Mouse (Mus musculus): ENCODE results near the gene Gm10181. TPM values are rescaled to one million over a fixed set of nuclear protein-coding genes. Genes with fewer than 3 reads are reported as not detected.
A peak's percentile ranks its signal among the peaks of the same experiment; 100 is the strongest.

The Gm10181 gene
- not detected in 2 replicates for polyA plus RNA-seq (2012; ENCODE audit: insufficient read depth, insufficient read length, missing spikeins)

- peaks cover 12% of the 10 kb centered on the region for H3K4me1 ChIP-seq (ENCODE audit: control insufficient read depth, insufficient read depth, low read length)
- TF ChIP-seq POLR2A (IDR thresholded peaks at IDR 0.05; ENCODE audit: borderline replicate concordance, low read depth, low read length) = no peak
- TF ChIP-seq CTCF (IDR thresholded peaks at IDR 0.05; ENCODE audit: low read depth, low read length) = no peak
- no peak within 1 kb of the TSS for H3K27ac ChIP-seq (ENCODE audit: insufficient read depth, low read depth, low read length)
- H3K4me3 ChIP-seq (ENCODE audit: insufficient read depth, low read length) = no peak within 1 kb of the TSS
Measured at GRCm38 (mm10) chr9:25089122-25089521, at the start of gene Gm10181. Gene Gm10181 (plus strand): TSS chr9:25089422.

- no peak overlapping the region for H3K4me3 ChIP-seq (ENCODE audit: insufficient read depth, low read length)
Measured at GRCm38 (mm10) chr9:25041665-25042064, 47.6 kb upstream of the Gm10181 start.

DNA sequence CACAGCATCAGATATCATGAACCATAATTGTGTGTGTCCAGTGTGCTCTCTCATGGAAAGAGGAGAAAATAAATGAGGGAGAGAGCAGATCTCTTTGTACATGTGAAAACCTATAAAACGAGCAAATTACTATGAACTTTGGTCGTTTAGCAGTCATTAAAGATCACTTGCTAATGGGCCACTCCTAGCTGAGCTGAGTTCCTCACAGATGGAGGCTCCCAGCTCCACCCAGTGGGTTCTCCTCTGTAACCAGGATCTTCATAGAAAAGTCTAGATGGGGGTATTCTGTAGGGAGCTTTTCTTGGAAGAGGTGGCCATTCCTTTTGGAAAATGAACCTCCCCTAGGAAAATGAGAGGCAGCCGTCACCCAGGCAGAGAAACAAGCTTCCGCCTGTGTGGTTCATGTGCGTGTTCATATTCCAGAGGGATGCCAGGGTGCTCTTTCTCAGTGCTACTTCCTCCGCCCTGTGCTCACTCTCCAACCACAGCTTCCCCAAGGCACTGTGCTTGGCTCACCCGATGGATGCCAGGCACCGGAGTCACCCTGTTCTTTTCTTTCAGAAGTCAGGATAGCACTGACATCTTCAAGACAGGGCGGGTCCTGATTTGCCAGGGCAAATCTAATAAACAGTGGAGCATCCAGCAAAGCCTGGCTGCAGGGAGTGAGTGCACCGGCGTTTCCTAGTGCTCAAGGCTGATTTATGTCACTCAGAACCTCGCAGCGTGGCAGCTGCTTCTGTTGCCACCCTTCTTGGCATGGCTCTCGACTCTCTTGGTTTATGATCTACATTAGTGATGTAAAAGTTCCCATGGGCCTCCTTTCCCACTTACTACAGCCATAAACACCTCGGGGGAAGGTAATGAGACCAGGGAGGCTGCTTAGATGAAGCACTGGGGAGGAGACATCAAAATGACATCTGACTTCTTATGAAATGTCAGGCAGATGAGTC, 46.8 kb upstream of the Gm10181 start:
- H3K27ac ChIP-seq (ENCODE audit: insufficient read depth, low read depth, low read length) = peak overlapping the region; percentile 35; the same call in 1 of the 2 replicates
- H3K4me3 ChIP-seq (ENCODE audit: insufficient read depth, low read length) = peak overlapping the region; percentile 7
- peaks cover 13% of the 10 kb centered on the region for H3K4me1 ChIP-seq (ENCODE audit: control insufficient read depth, insufficient read depth, low read length)
- TF ChIP-seq POLR2A (IDR thresholded peaks at IDR 0.05; ENCODE audit: borderline replicate concordance, low read depth, low read length) = no peak
- no peak for TF ChIP-seq CTCF (IDR thresholded peaks at IDR 0.05; ENCODE audit: low read depth, low read length)

More at GRCm38 (mm10) chr9:25041665-25042064, 47.6 kb upstream of the Gm10181 start:
- no peak for TF ChIP-seq CTCF (IDR thresholded peaks at IDR 0.05; ENCODE audit: low read depth, low read length)
- TF ChIP-seq POLR2A (IDR thresholded peaks at IDR 0.05; ENCODE audit: borderline replicate concordance, low read depth, low read length) = no peak
- no peak overlapping the region for H3K27ac ChIP-seq (ENCODE audit: insufficient read depth, low read depth, low read length)
- H3K4me1 ChIP-seq (ENCODE audit: control insufficient read depth, insufficient read depth, low read length) = peaks cover 13% of the 10 kb centered on the region

- no peak overlapping the region for H3K27ac ChIP-seq (ENCODE audit: insufficient read depth, low read depth, low read length)
- no peak overlapping the region for H3K4me3 ChIP-seq (ENCODE audit: insufficient read depth, low read length)
- TF ChIP-seq POLR2A (IDR thresholded peaks at IDR 0.05; ENCODE audit: borderline replicate concordance, low read depth, low read length) (no peak), CTCF (IDR thresholded peaks at IDR 0.05; ENCODE audit: low read depth, low read length) (no peak)
- peaks cover 17% of the 10 kb centered on the region for H3K4me1 ChIP-seq (ENCODE audit: control insufficient read depth, insufficient read depth, low read length)
Measured at GRCm38 (mm10) chr9:25044325-25044724, 44.9 kb upstream of the Gm10181 start.

- Histone ChIP-seq H3K4me1 (ENCODE audit: control insufficient read depth, insufficient read depth, low read length) (peaks cover 8% of the 10 kb centered on the region), H3K27ac (ENCODE audit: insufficient read depth, low read depth, low read length) (no peak overlapping the region), H3K4me3 (ENCODE audit: insufficient read depth, low read length) (no peak overlapping the region)
- TF ChIP-seq CTCF (IDR thresholded peaks at IDR 0.05; ENCODE audit: low read depth, low read length) (no peak), POLR2A (IDR thresholded peaks at IDR 0.05; ENCODE audit: borderline replicate concordance, low read depth, low read length) (no peak)
Measured at GRCm38 (mm10) chr9:25048289-25048688, 40.9 kb upstream of the Gm10181 start.

DNA sequence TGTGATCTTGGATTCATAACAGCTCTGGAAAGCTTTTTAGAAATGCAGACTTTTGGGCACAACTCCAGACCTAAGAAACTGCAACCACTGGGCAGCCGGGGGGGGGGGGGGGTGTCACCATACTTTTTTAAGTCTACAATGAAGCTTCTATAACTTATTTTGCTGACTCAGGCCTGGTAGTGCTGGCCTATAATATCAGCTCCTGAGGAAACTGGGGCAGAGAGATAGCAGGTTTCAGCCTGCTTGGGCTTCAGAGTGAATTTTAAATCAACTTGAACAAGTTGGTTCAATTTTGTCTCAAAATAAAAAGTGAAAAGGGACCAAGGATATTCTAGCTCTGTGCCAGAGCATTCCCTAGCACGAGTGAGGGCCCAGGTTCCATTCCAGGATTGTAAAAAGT, 40.3 kb upstream of the Gm10181 start:
- no peak overlapping the region for H3K4me3 ChIP-seq (ENCODE audit: insufficient read depth, low read length)
- TF ChIP-seq POLR2A (IDR thresholded peaks at IDR 0.05; ENCODE audit: borderline replicate concordance, low read depth, low read length) (no peak), CTCF (IDR thresholded peaks at IDR 0.05; ENCODE audit: low read depth, low read length) (no peak)
- H3K4me1 ChIP-seq (ENCODE audit: control insufficient read depth, insufficient read depth, low read length) = peaks cover 4% of the 10 kb centered on the region; the same call in 1 of the 2 replicates
- no peak overlapping the region for H3K27ac ChIP-seq (ENCODE audit: insufficient read depth, low read depth, low read length)

DNA sequence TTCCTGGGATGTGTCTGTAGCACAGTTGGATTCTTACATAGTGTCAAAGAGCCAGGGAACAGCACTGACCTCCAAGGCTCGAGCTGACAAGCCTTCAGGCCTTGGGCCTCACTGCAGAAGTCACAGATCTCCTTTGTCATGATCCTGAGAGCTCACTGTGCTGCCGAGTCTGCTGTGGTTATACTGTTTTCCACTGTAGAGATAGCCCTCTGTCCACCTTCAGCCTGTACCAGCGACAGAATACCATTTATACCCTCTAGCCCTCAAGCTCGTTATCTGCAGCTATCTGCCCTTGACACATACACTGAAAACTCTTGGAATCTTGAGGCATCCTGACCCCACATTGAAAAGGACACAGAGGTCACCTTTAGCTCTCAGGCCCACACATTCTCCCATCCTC, 37.3 kb upstream of the Gm10181 start:
- H3K4me1 ChIP-seq (ENCODE audit: control insufficient read depth, insufficient read depth, low read length) = peaks cover 4% of the 10 kb centered on the region; the same call in 1 of the 2 replicates
- TF ChIP-seq POLR2A (IDR thresholded peaks at IDR 0.05; ENCODE audit: borderline replicate concordance, low read depth, low read length) (no peak), CTCF (IDR thresholded peaks at IDR 0.05; ENCODE audit: low read depth, low read length) (no peak)

GRCm38 (mm10) chr9:25055650-25056376, 33.4 kb upstream of the Gm10181 start:
- Histone ChIP-seq H3K4me3 (ENCODE audit: insufficient read depth, low read length) (no peak overlapping the region), H3K27ac (ENCODE audit: insufficient read depth, low read depth, low read length) (no peak overlapping the region), H3K4me1 (ENCODE audit: control insufficient read depth, insufficient read depth, low read length) (0 out of 2 replicates have a peak, but pooled peaks cover 2% of the 10 kb centered on the region)
- TF ChIP-seq CTCF (IDR thresholded peaks at IDR 0.05; ENCODE audit: low read depth, low read length) = no peak
- TF ChIP-seq POLR2A (IDR thresholded peaks at IDR 0.05; ENCODE audit: borderline replicate concordance, low read depth, low read length) = no peak

More for the DNA sequence above, 37.3 kb upstream of the Gm10181 start:
- no peak overlapping the region for H3K4me3 ChIP-seq (ENCODE audit: insufficient read depth, low read length)
- no peak overlapping the region for H3K27ac ChIP-seq (ENCODE audit: insufficient read depth, low read depth, low read length)

GRCm38 (mm10) chr9:25058726-25059125, 30.5 kb upstream of the Gm10181 start:
- TF ChIP-seq CTCF (IDR thresholded peaks at IDR 0.05; ENCODE audit: low read depth, low read length) = no peak
- TF ChIP-seq POLR2A (IDR thresholded peaks at IDR 0.05; ENCODE audit: borderline replicate concordance, low read depth, low read length) = no peak
- 0 out of 2 replicates have a peak, but pooled peaks cover 2% of the 10 kb centered on the region for H3K4me1 ChIP-seq (ENCODE audit: control insufficient read depth, insufficient read depth, low read length)

More at GRCm38 (mm10) chr9:25058726-25059125, 30.5 kb upstream of the Gm10181 start:
- Histone ChIP-seq H3K4me3 (ENCODE audit: insufficient read depth, low read length) (no peak overlapping the region), H3K27ac (ENCODE audit: insufficient read depth, low read depth, low read length) (no peak overlapping the region)
